Mouse (Mus musculus) spleen, adult 2 months (tissue): ENCODE results near the gene P3h4. TPM values are rescaled to one million over a fixed set of nuclear protein-coding genes. Genes with fewer than 3 reads are reported as not detected.

Experiments
- DNase-seq, 2 experiments: peaks; one replicate each; pipeline versions ENCODE4 v3.0.0 to v3.0.0-alpha.2; 2012 to 2021; ENCODE audit warnings: low spot score in 2 of 2, low read depth in 1 of 2
- H3K27ac ChIP-seq: fragments of 200-500 bp; 2 replicates; pipeline ENCODE4 v1.5.1; 2012; ENCODE audit warnings: low read length, inconsistent platforms; ENCODE audit not compliant: insufficient read depth
- H3K27me3 ChIP-seq: fragments of 200-500 bp; 2 replicates; pipeline ENCODE4 v1.6.1; 2012; ENCODE audit warnings: mild to moderate bottlenecking, moderate library complexity, low read length, inconsistent platforms; ENCODE audit not compliant: control insufficient read depth, insufficient read depth
- H3K36me3 ChIP-seq: fragments of 200-500 bp; 2 replicates; pipeline ENCODE4 v1.6.1; 2012; ENCODE audit warnings: mild to moderate bottlenecking, low read length, inconsistent platforms; ENCODE audit not compliant: control insufficient read depth, insufficient read depth
- H3K4me1 ChIP-seq: fragments of 200-500 bp; 2 replicates; pipeline ENCODE4 v1.6.1; 2011; ENCODE audit warnings: inconsistent platforms; ENCODE audit not compliant: control insufficient read depth, insufficient read depth, insufficient read length
- H3K4me3 ChIP-seq: fragments of 200-500 bp; 2 replicates; pipeline ENCODE4 v1.5.1; 2011; ENCODE audit warnings: mild to moderate bottlenecking, inconsistent platforms; ENCODE audit not compliant: insufficient read depth, insufficient read length; ENCODE audit errors: extremely low read depth
- CTCF ChIP-seq: fragments of 200-500 bp; IDR thresholded peaks from 2 replicates; pipeline ENCODE4 v1.5.1; 2011; ENCODE audit warnings: mild to moderate bottlenecking, inconsistent platforms; ENCODE audit not compliant: insufficient read depth, insufficient read length, insufficient replicate concordance; ENCODE audit errors: extremely low read depth
- POLR2A ChIP-seq: fragments of 200-500 bp; IDR thresholded peaks from 2 replicates; pipeline ENCODE4 v1.6.1; 2011; ENCODE audit warnings: low read depth, low read length, inconsistent platforms
- WGBS: fragments of 180-500 bp; shearing (Covaris S2); methylation state at CpG from one replicate; pipeline ENCODE4 v1.1.7; 2018; 5-methylcytosine and 5-hydroxymethylcytosine counted together
- polyA plus RNA-seq: library from polyadenylated mRNA; depleted of rRNA; stranded (reverse); fragments of >200 nt; gene quantifications from 2 replicates; pipeline ENCODE4 v1.2.3, GENCODE M21; 2012

P3h4 gene
- polyA plus RNA-seq, 1 experiment = 6.7 TPM

- no peaks in the 10 kb centered on the region for H3K27me3 ChIP-seq
- peak; percentile 61 for TF ChIP-seq POLR2A
- no peak for TF ChIP-seq CTCF
- no peaks in the 10 kb centered on the region for H3K36me3 ChIP-seq
- peak; percentile 78 to 99 for DNase-seq
- H3K4me3 ChIP-seq = peak within 1 kb of the TSS; percentile 66
- H3K4me1 ChIP-seq = peaks cover 9% of the 10 kb centered on the region; the same call in 1 of the 2 replicates
- 6% methylated on average over 37 of the region's 37 CpGs for WGBS
- peak within 1 kb of the TSS; percentile 56 for H3K27ac ChIP-seq
These were observed 16.8 kb downstream of the P3h4 start, which contains the start of gene Jup for GRCm38 (mm10) chr11:100397600-100398389. Gene Jup, minus strand, starts transcription at chr11:100397763.

GRCm38 (mm10) chr11:100396886-100397599, 17.6 kb downstream of the P3h4 start:
- Histone ChIP-seq H3K4me3 (peak overlapping the region; percentile 66), H3K27ac (peak overlapping the region; percentile 56), H3K4me1 (peaks cover 9% of the 10 kb centered on the region; the same call in 1 of the 2 replicates), H3K36me3 (no peaks in the 10 kb centered on the region), H3K27me3 (no peaks in the 10 kb centered on the region)
- DNase-seq = no peak
- WGBS = 4% methylated on average over 42 of the region's 42 CpGs
- TF ChIP-seq CTCF = no peak
- TF ChIP-seq POLR2A = no peak

- Histone ChIP-seq H3K4me1 (peaks cover 9% of the 10 kb centered on the region; the same call in 1 of the 2 replicates), H3K4me3 (peak overlapping the region; percentile 15; the same call in 1 of the 2 replicates), H3K27me3 (no peaks in the 10 kb centered on the region), H3K36me3 (no peaks in the 10 kb centered on the region), H3K27ac (no peak overlapping the region)
- DNase-seq = no peak
- WGBS = 57% methylated on average over 17 of the region's 17 CpGs
- TF ChIP-seq CTCF (no peak), POLR2A (no peak)
These were observed 18.6 kb downstream of the P3h4 start for GRCm38 (mm10) chr11:100395861-100396631.

GRCm38 (mm10) chr11:100395200-100395599, 19.4 kb downstream of the P3h4 start:
- no peak for TF ChIP-seq POLR2A
- TF ChIP-seq CTCF = no peak
- Histone ChIP-seq H3K4me3 (no peak overlapping the region; the same call in 1 of the 2 replicates), H3K36me3 (no peaks in the 10 kb centered on the region), H3K4me1 (peaks cover 9% of the 10 kb centered on the region; the same call in 1 of the 2 replicates), H3K27ac (no peak overlapping the region), H3K27me3 (no peaks in the 10 kb centered on the region)
- WGBS = 42% methylated on average over 11 of the region's 11 CpGs
- DNase-seq = no peak

- WGBS = 71% methylated on average over 5 of the region's 5 CpGs
- no peak overlapping the region for H3K27ac ChIP-seq
These were observed 20.1 kb downstream of the P3h4 start for GRCm38 (mm10) chr11:100394353-100395074.

GRCm38 (mm10) chr11:100393733-100394132, 20.9 kb downstream of the P3h4 start:
- H3K4me3 ChIP-seq = no peak overlapping the region
- peaks cover 9% of the 10 kb centered on the region; the same call in 1 of the 2 replicates for H3K4me1 ChIP-seq
- 26% methylated on average over 7 of the region's 7 CpGs for WGBS
- no peaks in the 10 kb centered on the region for H3K27me3 ChIP-seq
- DNase-seq = no peak
- no peak overlapping the region for H3K27ac ChIP-seq
- no peaks in the 10 kb centered on the region for H3K36me3 ChIP-seq
- TF ChIP-seq CTCF (no peak), POLR2A (no peak)

More at GRCm38 (mm10) chr11:100394353-100395074, 20.1 kb downstream of the P3h4 start:
- no peaks in the 10 kb centered on the region for H3K27me3 ChIP-seq
- peaks cover 9% of the 10 kb centered on the region; the same call in 1 of the 2 replicates for H3K4me1 ChIP-seq
- no peak overlapping the region for H3K4me3 ChIP-seq
- DNase-seq = no peak
- no peaks in the 10 kb centered on the region for H3K36me3 ChIP-seq
- TF ChIP-seq CTCF (no peak), POLR2A (no peak)
